Mouse (Mus musculus) spleen, postnatal 4 days (tissue): Measurements from ENCODE around the gene Zfp819.

Experiments used
- DNase-seq, 2 experiments: peaks; one replicate each; pipeline ENCODE4 v3.0.0; 2022; ENCODE audit warnings: low spot score in 2 of 2

The Zfp819 gene

GRCm38 (mm10) chr7:43606896-43607742 is at the start of gene Zfp819:
TSS of gene Zfp819 (plus strand) at chr7:43607169.
- peak; percentile 16 to 62 for DNase-seq

GRCm38 (mm10) chr7:43562006-43562633 is 44.8 kb upstream of the Zfp819 start, which contains the start of gene Zfp658:
TSS of gene Zfp658 (plus strand) at chr7:43562256.
- DNase-seq = peak; percentile 70 to 82

- peak in 1 of 2 experiments; percentile 27 for DNase-seq
These were observed 44.3 kb upstream of the Zfp819 start for GRCm38 (mm10) chr7:43562651-43563070.

GRCm38 (mm10) chr7:43563300-43563699 is 43.7 kb upstream of the Zfp819 start:
- DNase-seq = no peak

- no peak for DNase-seq
These were observed 35.8 kb upstream of the Zfp819 start for GRCm38 (mm10) chr7:43571216-43571615.

GRCm38 (mm10) chr7:43579440-43580171 is 27.4 kb upstream of the Zfp819 start, which contains the start of gene Zfp719:
TSS of gene Zfp719 (plus strand) at chr7:43579610.
- peak; percentile 82 to 88 for DNase-seq

- no peak for DNase-seq
These were observed 26.4 kb upstream of the Zfp819 start for GRCm38 (mm10) chr7:43580526-43580925.

- no peak for DNase-seq
These were observed 22.2 kb upstream of the Zfp819 start for GRCm38 (mm10) chr7:43584790-43585189.

- no peak for DNase-seq
These were observed 5.1 kb upstream of the Zfp819 start for GRCm38 (mm10) chr7:43601884-43602283.

- DNase-seq = no peak
These were observed 846 bp downstream of the Zfp819 start for GRCm38 (mm10) chr7:43607743-43608287.

GRCm38 (mm10) chr7:43608316-43608824 is 1.4 kb downstream of the Zfp819 start:
- no peak for DNase-seq

- DNase-seq = no peak
These were observed 7.0 kb downstream of the Zfp819 start for GRCm38 (mm10) chr7:43613816-43614551.

GRCm38 (mm10) chr7:43622927-43623326 is 16.0 kb downstream of the Zfp819 start:
- DNase-seq = no peak

GRCm38 (mm10) chr7:43623819-43624218 is 16.9 kb downstream of the Zfp819 start:
- DNase-seq = no peak

GRCm38 (mm10) chr7:43625065-43625464 is 18.1 kb downstream of the Zfp819 start:
- no peak for DNase-seq

- DNase-seq = no peak
These were observed 18.9 kb downstream of the Zfp819 start for GRCm38 (mm10) chr7:43625794-43626422.

- no peak for DNase-seq
These were observed 27.0 kb downstream of the Zfp819 start for GRCm38 (mm10) chr7:43633940-43634339.

- no peak for DNase-seq
These were observed 27.5 kb downstream of the Zfp819 start, which contains the start of gene Ceacam18 for GRCm38 (mm10) chr7:43634500-43634899. TSS of gene Ceacam18 (plus strand) at chr7:43634707.

GRCm38 (mm10) chr7:43636194-43636593 is 29.2 kb downstream of the Zfp819 start:
- DNase-seq = no peak

- no peak for DNase-seq
These were observed 30.1 kb downstream of the Zfp819 start for GRCm38 (mm10) chr7:43637118-43637517.
